Mouse (Mus musculus): Measurements from ENCODE around the gene Hoxb5.

Hoxb5 gene

DNA sequence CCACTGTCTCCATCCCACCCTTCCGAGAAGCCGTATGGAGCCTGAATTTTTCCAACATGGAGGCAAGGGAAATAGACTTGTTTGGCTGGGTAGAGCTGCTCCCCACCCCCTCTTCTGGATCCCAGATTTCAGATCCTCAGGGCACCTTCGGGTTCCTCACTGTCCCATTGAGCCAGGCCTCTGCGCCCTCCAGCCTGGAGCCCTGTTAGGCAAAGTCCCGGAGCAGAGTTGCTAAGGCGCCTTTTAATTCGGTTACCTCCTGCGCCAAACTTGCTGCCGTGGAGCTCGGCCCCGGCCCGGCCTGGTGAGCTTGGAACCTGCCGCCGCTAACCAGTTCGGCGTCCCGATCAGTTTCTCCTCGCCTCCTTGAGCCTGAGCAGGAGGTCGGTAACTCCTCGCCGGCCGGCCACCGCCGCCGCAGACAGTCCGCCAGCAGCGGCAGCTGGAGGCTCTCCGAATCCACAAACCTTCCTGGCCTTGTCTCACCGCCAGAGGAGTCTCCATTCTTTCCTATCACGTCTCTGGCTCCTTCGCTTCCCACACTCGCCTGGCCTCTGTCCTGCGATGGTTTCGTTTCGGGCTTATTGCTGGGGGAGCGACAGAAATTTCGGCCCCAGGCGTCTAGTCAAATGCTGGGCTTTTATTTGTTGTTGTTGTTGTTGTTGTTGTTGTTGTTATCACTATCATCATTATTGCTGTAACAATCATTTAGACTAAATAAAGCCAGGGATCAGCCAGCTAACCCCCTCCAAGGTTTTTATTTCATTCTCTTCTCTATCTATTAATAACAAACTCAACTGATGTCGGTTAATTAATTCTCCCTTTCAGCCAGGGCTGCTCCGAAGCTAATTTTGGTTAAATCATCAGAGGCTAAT is 38.8 kb downstream of the Hoxb5 start:
- no peak for DNase-seq (ENCODE audit: low spot score)

DNA sequence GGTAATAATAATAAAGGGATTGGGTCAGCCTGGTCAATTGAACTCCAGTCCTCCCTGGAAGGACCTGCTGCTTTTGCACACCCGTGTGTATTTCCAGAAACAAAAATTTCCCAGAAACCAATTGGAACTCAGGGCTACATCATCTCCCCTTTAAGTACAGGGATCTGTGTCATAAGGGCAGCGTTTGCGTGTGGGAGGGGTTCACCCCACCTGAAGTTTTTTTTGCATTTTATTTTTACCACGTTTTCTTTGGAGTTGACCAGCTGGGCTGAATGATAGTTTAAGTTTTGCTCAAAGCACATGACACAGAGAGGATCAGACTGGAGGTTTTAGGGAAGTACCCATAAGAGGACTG is 39.4 kb downstream of the Hoxb5 start:
- DNase-seq (ENCODE audit: low spot score), result no peak

DNA sequence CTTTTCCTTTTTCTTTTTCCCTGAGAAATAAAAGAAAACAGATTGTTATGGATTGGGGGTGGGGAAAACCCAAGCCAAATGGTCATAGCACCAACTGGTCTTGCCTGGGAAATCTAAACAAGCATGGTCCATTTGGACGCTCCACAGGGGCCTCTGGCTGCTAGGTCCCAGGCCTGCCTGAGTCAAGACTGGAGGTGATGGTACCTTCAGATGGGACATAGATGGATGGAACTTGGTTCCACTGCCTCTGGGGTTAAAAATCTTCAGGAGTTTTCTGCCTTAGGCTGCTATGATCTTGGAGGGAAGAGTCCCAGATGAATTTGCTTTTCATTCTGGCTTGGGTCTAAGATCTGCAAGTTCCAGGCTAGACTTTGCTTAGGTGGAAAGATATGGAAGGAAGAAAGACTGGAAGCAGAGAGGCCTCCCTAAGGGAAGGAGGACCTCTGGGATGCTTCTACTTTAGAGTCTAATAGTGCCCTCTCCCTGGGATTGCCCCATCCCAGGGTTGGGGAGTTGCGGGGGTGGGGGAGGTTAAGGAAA is 40.1 kb downstream of the Hoxb5 start:
- DNase-seq (ENCODE audit: low spot score), result no peak

DNA sequence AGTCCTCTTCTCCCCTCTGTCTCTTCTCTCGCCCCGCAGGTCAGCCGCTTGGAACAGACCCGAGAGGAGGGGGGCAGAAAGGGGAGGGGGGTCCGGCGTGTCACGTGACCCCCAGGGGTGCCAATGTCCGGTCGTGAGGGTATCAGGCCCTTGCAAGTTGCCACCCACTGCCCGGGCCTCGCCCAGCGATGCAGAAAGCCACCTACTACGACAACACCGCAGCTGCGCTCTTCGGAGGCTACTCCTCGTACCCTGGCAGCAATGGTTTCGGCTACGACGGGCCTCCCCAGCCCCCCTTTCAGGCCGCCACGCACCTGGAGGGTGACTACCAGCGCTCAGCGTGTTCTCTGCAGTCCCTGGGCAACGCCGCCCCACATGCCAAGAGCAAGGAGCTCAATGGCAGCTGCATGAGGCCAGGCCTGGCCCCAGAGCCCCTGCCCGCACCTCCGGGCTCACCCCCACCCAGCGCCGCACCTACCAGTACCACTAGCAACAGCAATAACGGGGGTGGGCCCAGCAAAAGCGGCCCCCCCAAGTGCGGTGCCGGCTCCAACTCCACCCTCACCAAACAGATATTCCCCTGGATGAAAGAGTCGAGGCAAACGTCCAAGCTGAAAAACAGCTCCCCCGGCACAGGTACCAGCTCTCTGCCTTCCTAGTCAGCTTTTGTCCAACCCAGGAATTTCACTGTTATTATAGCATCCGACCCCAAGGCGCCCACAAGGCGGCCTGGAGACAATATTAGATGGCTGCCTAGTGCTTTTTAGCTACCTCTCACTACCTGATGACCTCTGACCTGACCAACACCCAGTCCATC is 41.1 kb downstream of the Hoxb5 start:
- no peak for DNase-seq (ENCODE audit: low spot score)

DNA sequence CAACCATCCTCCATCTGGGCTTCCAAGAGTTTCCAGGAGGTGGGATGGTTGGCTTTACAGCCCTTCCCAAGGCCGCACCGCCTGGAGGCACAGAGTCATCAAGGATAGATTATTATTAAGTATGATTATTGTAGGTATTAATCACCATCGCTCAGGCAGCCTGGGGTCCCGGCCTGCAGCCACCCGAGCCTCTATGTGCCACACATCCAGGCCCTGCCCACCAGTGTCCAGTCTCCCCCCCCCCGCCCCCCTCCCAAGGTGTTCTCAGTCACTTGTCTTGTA is 41.7 kb downstream of the Hoxb5 start:
- no peak for DNase-seq (ENCODE audit: low spot score)

DNA sequence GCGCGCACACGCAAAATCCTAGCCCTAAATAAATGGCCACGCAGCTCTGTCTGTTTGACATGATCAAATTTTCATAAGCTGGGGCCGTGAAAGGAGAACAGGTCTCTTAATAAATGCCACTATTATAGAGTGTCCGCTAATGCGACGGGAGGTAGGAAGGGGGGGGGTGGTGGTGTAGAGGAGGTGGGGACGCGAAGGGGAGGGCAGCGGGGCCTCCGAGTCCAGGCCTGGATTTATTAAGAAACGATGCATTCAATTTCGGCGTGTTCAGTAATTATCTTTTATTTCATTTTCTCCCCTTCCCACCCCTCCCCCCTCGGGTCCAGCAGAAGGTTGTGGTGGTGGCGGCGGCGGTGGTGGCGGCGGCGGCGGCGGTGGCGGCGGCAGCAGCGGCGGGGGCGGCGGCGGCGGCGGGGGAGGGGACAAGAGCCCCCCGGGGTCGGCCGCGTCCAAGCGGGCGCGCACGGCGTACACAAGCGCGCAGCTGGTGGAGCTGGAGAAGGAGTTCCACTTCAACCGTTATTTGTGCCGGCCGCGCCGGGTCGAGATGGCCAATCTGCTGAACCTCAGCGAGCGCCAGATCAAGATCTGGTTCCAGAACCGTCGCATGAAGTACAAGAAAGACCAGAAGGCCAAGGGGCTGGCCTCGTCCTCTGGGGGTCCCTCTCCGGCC is 42.2 kb downstream of the Hoxb5 start:
- no peak for DNase-seq (ENCODE audit: low spot score)

DNA sequence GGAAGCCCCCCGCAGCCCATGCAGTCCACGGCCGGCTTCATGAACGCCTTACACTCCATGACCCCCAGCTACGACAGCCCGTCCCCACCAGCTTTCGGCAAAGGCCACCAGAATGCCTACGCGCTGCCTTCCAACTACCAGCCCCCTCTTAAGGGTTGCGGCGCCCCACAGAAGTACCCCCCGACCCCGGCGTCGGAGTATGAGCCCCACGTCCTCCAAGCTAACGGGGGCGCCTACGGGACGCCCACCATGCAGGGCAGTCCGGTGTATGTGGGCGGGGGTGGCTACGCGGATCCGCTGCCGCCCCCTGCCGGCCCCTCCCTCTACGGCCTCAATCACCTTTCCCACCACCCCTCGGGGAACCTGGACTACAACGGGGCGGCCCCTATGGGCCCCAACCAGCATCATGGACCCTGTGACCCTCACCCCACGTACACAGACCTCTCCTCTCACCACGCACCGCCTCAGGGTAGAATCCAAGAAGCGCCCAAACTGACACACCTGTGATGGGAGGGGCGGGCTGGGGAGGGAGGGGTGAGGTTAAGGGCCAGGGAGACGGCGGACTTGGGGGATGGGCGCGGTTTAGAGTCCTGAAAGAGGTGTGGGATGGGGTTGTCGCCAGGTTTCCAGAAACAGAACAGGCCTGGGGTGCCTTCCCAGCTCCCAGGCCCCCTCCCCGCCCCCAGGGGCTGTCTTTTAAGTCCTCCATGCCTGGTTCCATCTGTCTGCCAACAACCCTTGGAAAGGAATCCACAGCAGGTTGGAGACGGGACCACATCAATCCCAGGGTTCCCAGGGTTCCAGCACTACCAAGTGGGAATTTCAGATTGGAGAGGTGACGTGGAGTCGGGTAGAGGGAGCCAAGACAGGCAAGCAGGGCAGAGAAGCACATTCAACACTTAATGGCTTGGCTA is 43.0 kb downstream of the Hoxb5 start:
- no peak for DNase-seq (ENCODE audit: low spot score)

DNA sequence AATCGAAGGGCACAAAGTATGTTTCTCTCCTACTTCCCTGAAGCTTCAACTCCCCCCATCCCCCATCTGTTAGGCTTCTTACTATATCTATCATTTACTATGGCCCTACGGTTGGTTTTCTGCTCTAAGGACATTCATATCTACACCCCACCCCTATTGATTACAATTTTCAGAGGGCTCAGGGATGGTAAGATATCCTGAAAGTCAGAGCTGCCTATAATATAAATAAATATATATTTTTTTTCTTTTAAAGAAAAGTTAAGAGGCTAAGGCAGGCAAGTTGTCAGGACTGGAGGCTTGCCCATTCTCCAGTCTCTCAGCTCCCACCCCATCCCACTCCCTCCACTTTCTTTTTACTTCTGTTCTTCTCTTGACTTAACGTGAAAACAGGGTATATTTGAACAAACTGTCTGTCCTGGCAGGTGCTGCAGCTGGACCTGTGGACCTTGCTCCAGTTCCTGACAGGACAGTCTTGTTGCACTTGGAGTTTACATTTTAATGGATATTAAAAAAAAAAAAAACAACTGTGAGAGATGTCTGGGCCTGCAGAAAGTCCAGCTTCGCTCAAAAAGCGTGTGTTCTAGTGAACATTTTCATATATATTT is 43.9 kb downstream of the Hoxb5 start:
- no peak for DNase-seq (ENCODE audit: low spot score)

DNA sequence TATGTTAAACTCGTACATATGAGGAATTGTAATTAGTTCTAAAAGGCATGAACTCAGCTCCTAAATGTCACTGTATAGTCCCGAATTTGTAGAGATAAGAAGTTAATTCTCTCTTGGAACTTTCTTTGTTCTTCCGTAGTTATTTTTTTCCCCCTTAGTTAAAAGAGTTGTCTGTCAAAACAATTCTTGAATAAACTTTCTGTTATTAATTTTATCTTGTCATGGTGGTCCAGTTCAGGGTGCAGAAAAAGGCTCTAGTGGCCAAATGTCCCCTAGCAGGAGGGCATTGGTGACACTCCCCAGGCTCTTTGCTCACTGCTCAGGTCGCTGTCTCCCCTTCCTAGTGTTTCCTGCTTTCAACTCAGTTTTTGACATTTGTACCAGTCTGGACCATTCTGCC is 44.6 kb downstream of the Hoxb5 start:
- DNase-seq (ENCODE audit: low spot score), result no peak

DNA sequence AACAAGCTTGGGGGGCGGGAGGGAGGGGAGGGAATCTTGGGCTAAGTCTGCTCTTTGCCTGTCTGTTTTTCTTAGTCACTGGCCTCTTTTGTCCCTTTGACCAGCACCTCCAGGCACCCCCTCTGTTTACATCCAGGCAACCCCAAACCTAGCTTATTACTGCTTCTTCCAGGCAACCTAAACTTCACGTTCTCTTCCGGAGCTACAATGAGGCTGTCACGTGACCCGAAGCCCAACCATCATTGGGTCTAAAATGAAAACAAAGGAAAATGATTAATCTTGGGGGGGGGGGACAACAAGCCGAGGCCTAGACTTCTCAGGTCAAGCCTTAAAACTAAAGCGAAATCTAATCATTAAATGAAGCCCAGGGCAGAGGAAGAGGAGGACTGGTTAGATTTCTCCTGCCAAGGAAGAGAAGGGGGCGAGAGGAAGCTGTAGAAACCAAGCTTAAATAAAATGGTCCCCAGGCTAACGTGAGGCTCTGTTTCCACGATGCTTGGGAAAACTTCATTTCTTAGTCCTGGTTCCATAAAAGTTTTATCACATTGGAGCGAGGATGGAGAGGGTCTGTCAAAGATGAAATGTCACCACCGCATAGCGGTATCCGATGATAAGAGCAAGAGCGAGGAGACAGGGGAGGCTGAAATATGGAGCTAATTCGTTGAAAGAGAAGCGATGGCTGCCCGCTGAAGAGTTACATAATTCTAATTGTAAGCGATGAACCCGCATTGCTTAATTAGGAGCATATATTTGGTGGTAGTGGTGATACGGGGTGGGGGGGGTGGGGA is 45.2 kb downstream of the Hoxb5 start:
- DNase-seq (ENCODE audit: low spot score), result no peak

DNA sequence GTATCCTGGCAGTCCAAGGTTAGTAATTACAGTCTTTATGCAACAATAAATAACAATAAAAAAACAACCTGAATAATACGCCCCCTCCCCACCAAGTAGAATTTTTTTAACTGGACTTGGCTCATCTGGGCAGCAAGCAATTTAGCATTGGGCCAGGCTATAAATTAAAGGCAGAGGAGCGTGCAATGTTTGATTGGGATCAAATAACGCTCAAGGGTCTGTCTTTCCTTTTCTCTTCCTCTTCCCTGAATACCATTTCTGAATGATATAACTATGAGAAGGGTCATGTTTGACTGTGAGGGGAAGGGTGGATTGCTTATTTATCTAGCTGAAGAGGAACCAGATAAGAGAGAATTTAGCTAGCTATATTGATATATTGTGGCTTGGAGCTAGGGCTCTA is 45.9 kb downstream of the Hoxb5 start:
- DNase-seq (ENCODE audit: low spot score), result no peak

DNA sequence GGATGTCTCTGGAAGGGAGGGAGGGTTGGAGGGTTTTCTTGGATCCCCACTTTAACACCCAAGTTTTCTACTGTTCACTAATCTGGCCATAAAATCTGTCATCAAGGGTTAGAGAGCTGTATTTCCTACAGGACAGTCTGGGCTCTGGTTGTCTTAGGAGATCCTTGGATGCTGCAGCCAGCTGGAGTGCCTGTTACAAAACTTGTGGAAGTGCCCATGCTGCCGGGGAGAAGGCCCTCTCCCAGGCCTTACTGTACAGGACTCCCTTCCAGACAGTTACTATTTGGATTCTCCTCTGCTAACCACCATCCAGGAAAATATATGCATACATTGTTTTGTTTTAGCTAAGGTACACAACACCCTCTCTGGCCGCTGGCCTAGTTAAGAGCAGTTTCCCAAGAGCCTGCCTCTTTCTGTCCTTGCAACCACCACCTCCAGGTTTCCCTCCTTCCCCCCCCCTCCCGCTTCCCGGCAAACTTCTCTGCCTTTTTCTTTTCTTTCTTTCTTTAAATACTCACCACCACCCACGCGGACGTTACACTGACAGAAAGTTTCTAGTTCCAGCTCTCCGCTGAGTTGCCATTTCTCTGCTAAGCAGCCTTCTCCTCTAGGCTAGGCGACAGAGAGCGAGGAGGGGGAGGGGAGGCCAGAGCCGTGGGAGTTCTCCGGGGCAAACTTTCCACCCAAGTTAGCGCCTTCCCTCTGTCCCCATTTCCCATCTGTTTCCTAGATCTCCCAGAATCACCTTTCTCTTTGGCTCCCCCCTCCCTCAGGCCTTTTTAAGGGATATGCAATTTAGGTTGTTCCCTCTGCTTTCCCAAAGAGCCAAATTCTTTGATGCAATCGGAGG is 46.6 kb downstream of the Hoxb5 start:
- DNase-seq (ENCODE audit: low spot score), result no peak

DNA sequence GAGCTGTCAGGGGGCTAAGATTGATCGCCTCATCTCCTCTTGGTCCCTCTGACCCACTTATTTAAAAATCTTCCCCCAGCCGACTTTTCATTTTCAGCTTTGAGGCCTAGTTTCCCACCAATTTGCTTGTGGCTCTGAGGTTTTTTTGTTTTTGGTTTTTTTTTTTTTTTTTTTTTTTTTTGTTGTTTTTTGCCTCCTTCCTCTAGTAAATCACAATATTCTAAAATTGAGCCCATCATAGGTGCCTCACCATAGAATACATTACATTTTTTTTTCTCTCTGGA is 47.1 kb downstream of the Hoxb5 start, which contains the start of gene Hoxb2:
TSS of gene Hoxb2 (plus strand) at position 185 of the 284 bp plus-strand sequence.
- DNase-seq (ENCODE audit: low spot score), result no peak

DNA sequence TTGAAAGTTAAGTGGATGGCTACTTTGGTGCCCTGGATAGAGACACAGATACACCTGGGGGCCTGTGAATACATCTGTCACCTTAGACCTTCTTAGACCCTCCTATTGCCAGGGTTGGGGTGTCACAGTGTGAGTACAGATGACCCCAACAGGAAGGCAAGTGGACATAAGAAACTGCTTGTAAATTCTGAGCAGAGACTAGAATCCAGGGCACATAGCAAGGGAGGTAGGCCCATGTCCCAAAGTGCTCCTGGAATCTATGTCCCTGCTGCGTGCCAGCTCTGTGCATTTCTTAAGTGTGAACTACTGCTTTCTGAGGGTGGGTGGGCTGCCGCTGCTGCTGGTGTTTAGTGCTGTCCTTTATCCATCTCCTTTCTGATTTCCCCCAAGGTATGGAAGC is 47.7 kb downstream of the Hoxb5 start:
- no peak for DNase-seq (ENCODE audit: low spot score)

DNA sequence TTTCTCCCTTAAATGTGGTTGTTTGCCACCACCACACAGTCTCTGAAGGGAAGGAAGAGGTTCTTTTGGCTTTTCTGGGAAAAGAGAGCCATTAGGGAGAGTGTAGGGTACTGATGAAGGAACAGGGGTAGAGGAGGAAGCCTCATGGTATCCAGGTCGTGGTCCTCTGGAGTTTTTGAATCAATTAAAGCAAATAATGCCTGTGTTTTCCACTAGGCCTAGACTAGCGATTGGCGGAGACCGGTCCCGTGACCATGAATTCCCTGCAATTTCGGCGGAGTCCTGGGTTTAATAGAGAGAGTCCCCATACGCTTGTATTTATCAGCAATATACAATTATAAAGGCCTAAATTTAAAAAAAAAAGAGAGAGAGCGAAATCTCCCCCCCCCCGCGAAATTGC is 48.2 kb downstream of the Hoxb5 start:
- no peak for DNase-seq (ENCODE audit: low spot score)

DNA sequence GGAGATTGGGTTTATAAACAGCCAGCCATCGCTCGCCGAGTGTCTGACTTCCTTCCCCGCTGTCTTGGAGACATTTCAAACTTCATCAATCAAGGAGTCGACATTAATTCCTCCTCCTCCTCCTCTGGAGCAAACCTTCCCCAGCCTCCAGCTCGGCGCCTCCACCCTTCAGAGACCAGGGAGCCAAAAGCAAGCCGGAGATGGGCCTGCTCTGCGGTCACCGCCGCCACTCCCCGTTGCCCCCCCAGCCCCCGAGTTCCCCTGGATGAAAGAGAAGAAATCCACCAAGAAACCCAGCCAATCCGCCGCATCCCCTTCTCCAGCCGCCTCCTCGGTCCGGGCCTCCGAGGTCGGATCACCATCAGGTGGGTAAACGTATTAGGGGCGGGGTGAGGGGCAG is 48.7 kb downstream of the Hoxb5 start:
- no peak for DNase-seq (ENCODE audit: low spot score)

DNA sequence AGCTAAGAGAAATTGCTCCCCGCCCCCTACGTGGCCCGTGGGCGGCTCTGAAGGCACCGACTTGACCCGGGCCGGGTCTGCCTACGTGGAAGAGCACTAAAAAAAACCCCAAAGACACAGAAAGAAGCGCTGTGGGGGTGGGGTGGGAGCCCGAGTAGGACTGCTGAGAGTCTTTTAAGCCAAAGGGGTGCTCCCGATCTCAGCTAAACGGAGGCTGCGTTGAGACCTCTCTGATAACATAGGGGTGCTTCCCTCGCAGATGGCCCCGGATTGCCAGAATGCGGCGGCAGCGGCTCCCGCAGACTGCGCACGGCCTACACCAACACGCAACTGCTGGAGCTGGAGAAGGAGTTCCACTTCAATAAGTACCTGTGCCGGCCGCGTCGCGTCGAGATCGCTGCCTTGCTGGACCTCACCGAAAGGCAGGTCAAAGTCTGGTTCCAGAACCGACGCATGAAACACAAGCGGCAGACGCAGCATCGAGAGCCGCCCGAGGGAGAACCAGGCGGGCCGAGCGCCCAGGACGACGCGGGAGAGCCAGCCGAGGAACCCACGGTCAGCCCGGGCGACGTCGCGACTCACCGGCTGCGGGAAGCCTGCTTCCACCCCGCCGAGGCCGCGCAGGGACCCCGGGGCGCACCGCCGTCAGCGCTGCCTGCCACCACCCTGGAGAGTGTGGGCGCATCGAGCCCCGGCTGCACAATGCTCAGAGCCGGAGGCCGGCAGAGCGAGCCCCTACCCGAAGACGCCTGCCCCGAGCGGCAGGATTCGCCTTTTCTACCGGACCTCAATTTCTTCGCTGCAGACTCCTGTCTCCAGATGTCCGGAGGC is 49.8 kb downstream of the Hoxb5 start:
- DNase-seq (ENCODE audit: low spot score), result no peak

DNA sequence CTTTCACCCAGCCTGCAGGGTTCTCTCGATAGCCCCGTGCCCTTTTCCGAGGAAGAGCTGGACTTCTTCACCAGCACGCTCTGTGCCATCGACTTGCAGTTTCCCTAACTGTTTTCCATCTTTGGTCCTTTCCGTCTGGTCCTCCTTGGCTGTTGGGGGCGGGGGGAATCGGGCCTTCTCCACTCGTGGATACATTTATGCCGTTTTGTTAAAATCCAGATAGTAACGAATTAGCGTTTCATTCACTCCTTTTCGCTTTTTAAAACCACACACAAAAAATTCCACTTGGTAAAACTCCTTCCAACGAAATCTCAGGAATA is 50.3 kb downstream of the Hoxb5 start:
- DNase-seq (ENCODE audit: low spot score), result no peak

DNA sequence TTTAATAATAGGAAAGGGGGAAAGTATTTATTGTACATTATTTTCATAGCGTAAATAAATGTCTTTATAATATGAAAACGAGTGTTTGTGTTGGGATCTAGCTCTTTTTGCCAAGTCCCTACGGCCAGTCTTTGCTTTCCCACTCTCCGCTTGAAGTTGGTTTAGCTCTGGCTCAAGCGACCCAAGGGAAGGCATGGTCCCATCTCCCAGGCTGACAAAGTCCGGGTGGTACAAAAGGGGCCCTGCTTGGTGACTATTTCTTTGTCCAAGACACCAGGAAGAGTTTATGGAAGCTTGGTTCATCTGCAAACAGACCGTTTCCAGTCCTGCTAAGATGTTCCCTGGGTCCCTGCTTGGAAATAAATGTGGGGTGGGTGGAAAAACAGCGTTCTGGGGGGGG is 50.8 kb downstream of the Hoxb5 start:
- no peak for DNase-seq (ENCODE audit: low spot score)

Measured in c-Kit-positive CD71-positive TER-119-positive erythroid progenitor cells, embryonic 14.5 days (primary cell).